Mouse (Mus musculus) kidney, embryonic 14.5 days (tissue): ENCODE results near the gene Sdhaf4. TPM values are rescaled to one million over a fixed set of nuclear protein-coding genes. Genes with fewer than 3 reads are reported as not detected.

ENCODE experiments used
- ATAC-seq: fragments of 200-750 bp; cut with Nextera tagmentation; 2 replicates; pipeline ENCODE4 v1.8.0; 2017; ENCODE audit warnings: moderate number of reproducible peaks, mild to moderate bottlenecking, moderate TSS enrichment, moderate library complexity; ENCODE audit not compliant: low FRiP score, low TSS enrichment
- H3K27ac ChIP-seq: fragments of 300-500 bp; sonication (generic); 2 replicates; pipeline ENCODE4 v1.5.1; 2014; ENCODE audit warnings: low read depth, mild to moderate bottlenecking, low read length, moderate library complexity, mixed read lengths
- H3K27me3 ChIP-seq: fragments of 300-500 bp; sonication (generic); 2 replicates; pipeline ENCODE4 v1.6.1; 2014; ENCODE audit warnings: mild to moderate bottlenecking, low read length; ENCODE audit not compliant: control insufficient read depth, insufficient read depth
- H3K36me3 ChIP-seq: fragments of 300-500 bp; sonication (generic); 2 replicates; pipeline ENCODE4 v1.6.1; 2014; ENCODE audit warnings: low read length, mixed read lengths; ENCODE audit not compliant: control insufficient read depth, insufficient read depth
- H3K4me1 ChIP-seq: fragments of 300-500 bp; sonication (generic); 2 replicates; pipeline ENCODE4 v1.6.1; 2014; ENCODE audit warnings: low read length, mixed read lengths; ENCODE audit not compliant: control insufficient read depth, insufficient read depth
- H3K4me2 ChIP-seq: fragments of 300-500 bp; sonication (generic); replicated peaks from 2 replicates; pipeline ENCODE4 v1.6.1; 2014; ENCODE audit warnings: low read depth, mild to moderate bottlenecking, low read length
- H3K4me3 ChIP-seq: fragments of 300-500 bp; sonication (generic); 2 replicates; pipeline ENCODE4 v1.5.1; 2014; ENCODE audit warnings: mild to moderate bottlenecking, low read length
- H3K9ac ChIP-seq: fragments of 300-500 bp; sonication (generic); 2 replicates; pipeline ENCODE4 v1.6.1; 2014; ENCODE audit warnings: low read depth, mild to moderate bottlenecking, low read length, moderate library complexity
- H3K9me3 ChIP-seq: fragments of 300-500 bp; sonication (generic); 2 replicates; pipeline ENCODE4 v1.6.1; 2016; ENCODE audit warnings: low read length; ENCODE audit not compliant: control insufficient read depth
- WGBS: fragments of 180-500 bp; shearing (Covaris S2); extraction: QIAGEN DNeasy Blood & Tissue Kit; methylation state at CpG from one replicate; pipeline ENCODE4 v1.1.7; 2014; 5-methylcytosine and 5-hydroxymethylcytosine counted together
- polyA plus RNA-seq: library from polyadenylated mRNA; unstranded; fragments of >200 nt; fragmentation: Nextera tagmentation; extraction: Ambion mirVana; gene quantifications from 2 replicates; pipeline ENCODE4 v1.2.1, GENCODE M21; 2014

Gene Sdhaf4
- 80.2 and 110 TPM in 2 replicates for polyA plus RNA-seq

- no peaks in the 10 kb centered on the region for H3K27me3 ChIP-seq
- H3K27ac ChIP-seq: peak within 1 kb of the TSS; percentile 90
- H3K4me3 ChIP-seq: peak within 1 kb of the TSS; percentile 68
- H3K4me1 ChIP-seq: no peaks in the 10 kb centered on the region
- H3K9ac ChIP-seq: peak within 1 kb of the TSS; percentile 81
- H3K9me3 ChIP-seq: no peaks in the 10 kb centered on the region
- peak within 1 kb of the TSS; percentile 48 for H3K4me2 ChIP-seq
- 1% methylated on average over 47 of the region's 47 CpGs for WGBS
- peaks cover 5% of the 10 kb centered on the region; the same call in 1 of the 2 replicates for H3K36me3 ChIP-seq
- peak; percentile 98 for ATAC-seq
Measured at GRCm38 (mm10) chr1:24005070-24005804, at the start of gene Sdhaf4. Sdhaf4 (minus strand) TSS chr1:24005656.

GRCm38 (mm10) chr1:24046730-24047510 is 41.5 kb upstream of the Sdhaf4 start:
- Histone ChIP-seq H3K27me3 (no peaks in the 10 kb centered on the region), H3K9me3 (no peaks in the 10 kb centered on the region), H3K36me3 (peaks cover 9% of the 10 kb centered on the region), H3K27ac (no peak overlapping the region), H3K4me3 (no peak overlapping the region), H3K9ac (no peak overlapping the region), H3K4me1 (no peaks in the 10 kb centered on the region), H3K4me2 (no peak overlapping the region)
- WGBS: 81% methylated on average over 6 of the region's 6 CpGs
- ATAC-seq: no peak

GRCm38 (mm10) chr1:24045627-24046026 is 40.2 kb upstream of the Sdhaf4 start:
- 83% methylated on average over 5 of the region's 5 CpGs for WGBS
- Histone ChIP-seq H3K9me3 (no peaks in the 10 kb centered on the region), H3K27me3 (no peaks in the 10 kb centered on the region), H3K4me1 (no peaks in the 10 kb centered on the region), H3K27ac (no peak overlapping the region), H3K4me2 (no peak overlapping the region), H3K9ac (no peak overlapping the region), H3K36me3 (peaks cover 5% of the 10 kb centered on the region), H3K4me3 (no peak overlapping the region)
- ATAC-seq: no peak

- WGBS: 79% methylated on average over 5 of the region's 5 CpGs
- Histone ChIP-seq H3K4me2 (no peak overlapping the region), H3K27me3 (no peaks in the 10 kb centered on the region), H3K4me1 (no peaks in the 10 kb centered on the region), H3K9me3 (no peaks in the 10 kb centered on the region), H3K4me3 (no peak overlapping the region), H3K36me3 (peaks cover 7% of the 10 kb centered on the region), H3K9ac (no peak overlapping the region), H3K27ac (no peak overlapping the region)
- ATAC-seq: no peak
Measured at GRCm38 (mm10) chr1:24043007-24043406, 37.6 kb upstream of the Sdhaf4 start.

GRCm38 (mm10) chr1:24033759-24034423 is 28.4 kb upstream of the Sdhaf4 start:
- ATAC-seq: no peak
- Histone ChIP-seq H3K27ac (no peak overlapping the region), H3K27me3 (no peaks in the 10 kb centered on the region), H3K4me3 (no peak overlapping the region), H3K9ac (no peak overlapping the region), H3K9me3 (no peaks in the 10 kb centered on the region), H3K4me2 (no peak overlapping the region), H3K4me1 (no peaks in the 10 kb centered on the region), H3K36me3 (peaks cover 14% of the 10 kb centered on the region; the same call in 1 of the 2 replicates)
- WGBS: 88% methylated on average over 2 of the region's 2 CpGs

GRCm38 (mm10) chr1:24010821-24011220 is 5.4 kb upstream of the Sdhaf4 start:
- no peak for ATAC-seq
- Histone ChIP-seq H3K36me3 (peaks cover 6% of the 10 kb centered on the region; the same call in 1 of the 2 replicates), H3K9me3 (no peaks in the 10 kb centered on the region), H3K4me2 (no peak overlapping the region), H3K27me3 (no peaks in the 10 kb centered on the region), H3K4me1 (no peaks in the 10 kb centered on the region), H3K9ac (no peak overlapping the region), H3K27ac (no peak overlapping the region), H3K4me3 (no peak overlapping the region)
- WGBS: 95% methylated on average over 6 of the region's 6 CpGs

GRCm38 (mm10) chr1:24010016-24010415 is 4.6 kb upstream of the Sdhaf4 start:
- 91% methylated on average over 6 of the region's 6 CpGs for WGBS
- no peak for ATAC-seq
- Histone ChIP-seq H3K27me3 (no peaks in the 10 kb centered on the region), H3K27ac (no peak overlapping the region), H3K4me2 (no peak overlapping the region), H3K9ac (no peak overlapping the region), H3K4me3 (no peak overlapping the region), H3K36me3 (peaks cover 6% of the 10 kb centered on the region; the same call in 1 of the 2 replicates), H3K9me3 (no peaks in the 10 kb centered on the region), H3K4me1 (no peaks in the 10 kb centered on the region)

GRCm38 (mm10) chr1:24007621-24008020 is 2.2 kb upstream of the Sdhaf4 start:
- H3K27me3 ChIP-seq: no peaks in the 10 kb centered on the region
- H3K4me3 ChIP-seq: no peak overlapping the region
- ATAC-seq: no peak
- no peaks in the 10 kb centered on the region for H3K9me3 ChIP-seq
- WGBS: 86% methylated on average over 8 of the region's 8 CpGs
- H3K27ac ChIP-seq: no peak overlapping the region
- no peaks in the 10 kb centered on the region for H3K4me1 ChIP-seq
- peaks cover 4% of the 10 kb centered on the region; the same call in 1 of the 2 replicates for H3K36me3 ChIP-seq
- no peak overlapping the region for H3K4me2 ChIP-seq
- no peak overlapping the region for H3K9ac ChIP-seq
